Comparison of ENCODE assay signal across 9 mouse cellular contexts in genomic region chr13:44182544-44183191, GRCm38 (mm10).
DNase-seq lines count a peak whose midpoint lies in the region; ATAC-seq and TF ChIP-seq lines count a peak whose summit lies in the region.
"Had no signal": no experiment of that assay in that cellular context is flagged by ENCODE, and none has a peak within 500 bp of the region (broad histone marks: within the 10 kb centered on the region; RNA-seq: fewer than 3 reads in every experiment).

No protein-coding gene starts in this region.

- H3K4me3 ChIP-seq in neural tube, embryonic 11.5 days (ENCODE audit: low read depth, low read length) = no peak overlapping the region
- no peak overlapping the region for H3K4me3 ChIP-seq in kidney, postnatal 0 days (replicated peaks; ENCODE audit: low read depth, low read length)
- H3K4me3 ChIP-seq in midbrain, embryonic 10.5 days = no peak overlapping the region
- H3K4me3 ChIP-seq: embryonic facial prominence, embryonic 12.5 days had no signal

- H3K4me2 ChIP-seq in neural tube, embryonic 11.5 days (ENCODE audit: low read depth) = no peak overlapping the region
- H3K4me2 ChIP-seq in kidney, postnatal 0 days (ENCODE audit: low read length) = 0 out of 2 replicates have a peak overlapping the region, but pooled peaks have one; percentile 6
- H3K4me2 ChIP-seq: embryonic facial prominence, embryonic 12.5 days had no signal

- H3K9ac ChIP-seq in neural tube, embryonic 11.5 days (ENCODE audit: low read length) = no peak overlapping the region
- H3K9ac ChIP-seq in kidney, postnatal 0 days (ENCODE audit: low read depth, low read length) = no peak overlapping the region
- H3K9ac ChIP-seq: embryonic facial prominence, embryonic 12.5 days had no signal

- 0 out of 2 replicates have a peak, but pooled peaks have one; percentile 48 for ATAC-seq in neural tube, embryonic 11.5 days (ENCODE audit: insufficient read depth, low FRiP score, low TSS enrichment)
- ATAC-seq in kidney, postnatal 0 days (replicated peaks; ENCODE audit: low FRiP score, low read depth) = no peak
- ATAC-seq in cerebellum, adult (ENCODE audit: insufficient number of reproducible peaks, low FRiP score, low TSS enrichment) = no peak

- H3K4me1 ChIP-seq in neural tube, embryonic 11.5 days (ENCODE audit: control insufficient read depth, insufficient read depth, low read length) = peaks cover 3% of the 10 kb centered on the region; the same call in 1 of the 2 replicates
- H3K4me1 ChIP-seq in kidney, postnatal 0 days (replicated peaks; ENCODE audit: insufficient read depth, low read length) = no peaks in the 10 kb centered on the region
- peaks cover 12% of the 10 kb centered on the region; the same call in 1 of the 2 replicates for H3K4me1 ChIP-seq in midbrain, embryonic 10.5 days

- no peaks in the 10 kb centered on the region for H3K27me3 ChIP-seq in neural tube, embryonic 11.5 days (ENCODE audit: control insufficient read depth, insufficient read depth, low read length)
- H3K27me3 ChIP-seq in kidney, postnatal 0 days (ENCODE audit: insufficient read depth, low read length) = no peaks in the 10 kb centered on the region
- peaks cover 12% of the 10 kb centered on the region; the same call in 1 of the 2 replicates for H3K27me3 ChIP-seq in midbrain, embryonic 10.5 days (ENCODE audit: low read depth, poor library complexity, severe bottlenecking)
- H3K27me3 ChIP-seq: embryonic facial prominence, embryonic 12.5 days had no signal

- no peaks in the 10 kb centered on the region; the same call in 1 of the 2 replicates for H3K36me3 ChIP-seq in neural tube, embryonic 11.5 days (ENCODE audit: control insufficient read depth, insufficient read depth, low read length)
- H3K36me3 ChIP-seq in kidney, postnatal 0 days (ENCODE audit: insufficient read depth, low read length) = no peaks in the 10 kb centered on the region
- H3K36me3 ChIP-seq in midbrain, embryonic 10.5 days = no peaks in the 10 kb centered on the region
- H3K36me3 ChIP-seq: embryonic facial prominence, embryonic 12.5 days had no signal

- no peak for TF ChIP-seq CTCF in kidney, postnatal 0 days (IDR thresholded peaks at IDR 0.05; ENCODE audit: low read depth)

- H3K9me3 ChIP-seq in neural tube, embryonic 11.5 days (ENCODE audit: control insufficient read depth, low read length) = no peaks in the 10 kb centered on the region
- H3K9me3 ChIP-seq in kidney, postnatal 0 days (replicated peaks; ENCODE audit: low read length) = no peaks in the 10 kb centered on the region
- H3K9me3 ChIP-seq in midbrain, embryonic 10.5 days (replicated peaks) = no peaks in the 10 kb centered on the region
- H3K9me3 ChIP-seq: embryonic facial prominence, embryonic 12.5 days had no signal

- WGBS in neural tube, embryonic 11.5 days = 22% methylated on average over 15 of the region's 15 CpGs
- WGBS in kidney, postnatal 0 days = 32% methylated on average over 15 of the region's 15 CpGs
- 65% methylated on average over 15 of the region's 15 CpGs for WGBS in midbrain, embryonic 10.5 days

- 0 out of 2 replicates have a peak overlapping the region, but pooled peaks have one; percentile 0 for H3K27ac ChIP-seq in neural tube, embryonic 11.5 days (ENCODE audit: low read depth, low read length)
- no peak overlapping the region for H3K27ac ChIP-seq in kidney, postnatal 0 days
- no peak overlapping the region for H3K27ac ChIP-seq in midbrain, embryonic 10.5 days (replicated peaks)
- H3K27ac ChIP-seq: embryonic facial prominence, embryonic 12.5 days had no signal

- DNase-seq in adrenal gland, postnatal 10 days = peak; percentile 42
- no peak for DNase-seq in adrenal gland, postnatal 25 days
- DNase-seq in neural tube, embryonic 11.5 days (ENCODE audit: low spot score) = peak; percentile 52
- DNase-seq in neural tube, embryonic 10.5 days (ENCODE audit: extremely low spot score, low spot score) = no peak
- peak; percentile 68 for DNase-seq in kidney, postnatal 0 days (ENCODE audit: low spot score)
- no peak for DNase-seq in liver
- no peak for DNase-seq in midbrain, embryonic 10.5 days (ENCODE audit: low spot score)

Comparison
In these comparisons a context has a peak if more than half of its experiments do, and no peak if none do; other contexts are left out.
1. DNase-seq: peak in adrenal gland, postnatal 10 days (single experiment), neural tube, embryonic 11.5 days (single experiment) and kidney, postnatal 0 days (single experiment); none in adrenal gland, postnatal 25 days (single experiment), neural tube, embryonic 10.5 days (single experiment), liver (single experiment) and midbrain, embryonic 10.5 days (single experiment).